Mouse (Mus musculus): ENCODE data around the gene Orc5.

DNA sequence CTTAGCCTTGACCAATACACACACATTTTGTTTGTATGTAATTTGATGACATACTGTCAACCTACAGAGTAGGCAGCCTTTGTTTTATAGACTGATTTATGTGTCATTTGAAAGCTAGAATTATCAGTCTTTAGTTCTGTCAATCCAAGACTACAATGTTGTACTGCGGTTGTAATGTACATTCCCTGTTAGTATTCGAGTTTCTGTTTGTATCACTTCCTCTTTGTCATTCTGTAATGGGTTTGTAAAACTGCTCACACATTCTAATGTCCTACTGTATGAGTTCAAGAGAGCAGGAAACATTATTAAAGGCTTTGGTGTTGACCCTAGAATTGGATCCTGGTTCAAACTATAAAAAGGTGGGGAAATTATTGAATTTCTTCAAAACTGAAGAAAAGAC, 30.5 kb downstream of the Orc5 start:
- TF ChIP-seq CTCF (IDR thresholded peaks at IDR 0.05; ENCODE audit: low read depth) (no peak), EP300 (IDR thresholded peaks at IDR 0.05; ENCODE audit: low read depth) (no peak)
